Mouse (Mus musculus) c-Kit-negative CD71-positive TER-119-positive erythroid progenitor cells, embryonic 14.5 days (primary cell): ENCODE results near the gene Syngap1.
"Not testable (repeated sequence)": the region's sequence is repeated elsewhere in the genome, so short reads cannot be mapped to it uniquely, and the experiment has no call there.

ENCODE experiments used
- DNase-seq: peaks from one replicate; pipeline ENCODE4 v3.0.0-alpha.2; 2013; ENCODE audit warnings: low read depth, low spot score

The Syngap1 gene

DNA sequence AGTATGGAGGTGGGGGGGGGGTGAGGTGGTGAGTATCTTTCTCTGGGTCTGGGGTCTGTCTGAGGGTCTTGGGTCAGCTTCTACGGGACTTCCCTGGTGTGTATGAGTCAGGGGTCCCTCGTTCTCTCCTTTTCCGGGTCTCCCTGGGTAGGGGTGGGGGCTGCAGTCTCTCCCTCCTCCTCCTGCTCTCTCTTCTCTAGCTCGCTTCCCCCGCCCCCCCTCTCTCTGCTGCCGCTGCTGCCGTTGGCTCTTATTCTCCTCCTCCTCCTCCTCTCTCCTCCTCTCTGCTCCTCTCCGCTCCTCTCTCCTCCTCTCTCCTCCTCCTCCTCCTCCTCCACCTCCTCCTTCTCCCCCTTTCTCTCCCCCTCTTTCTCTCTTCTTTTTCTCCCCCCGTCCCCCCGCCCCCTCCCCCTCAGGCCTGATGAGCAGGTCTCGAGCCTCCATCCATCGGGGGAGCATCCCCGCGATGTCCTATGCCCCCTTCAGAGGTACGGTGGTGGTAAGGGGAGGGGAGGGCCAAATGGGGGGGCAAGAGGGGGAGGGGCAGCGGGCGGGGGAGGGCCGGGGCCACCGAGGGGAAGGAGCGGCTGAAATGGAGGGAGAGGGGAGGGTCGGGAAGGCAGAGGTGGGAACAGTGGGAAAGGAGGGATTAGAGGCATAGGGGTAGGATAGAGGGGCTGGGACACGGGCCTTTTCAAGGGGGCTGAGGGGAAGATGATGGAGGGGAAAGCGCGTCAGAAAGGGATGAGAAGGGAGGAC lies at the start of gene Syngap1:
Syngap1 (plus strand) TSS at position 223 of the 759 bp plus-strand sequence.
- DNase-seq = no peak

DNA sequence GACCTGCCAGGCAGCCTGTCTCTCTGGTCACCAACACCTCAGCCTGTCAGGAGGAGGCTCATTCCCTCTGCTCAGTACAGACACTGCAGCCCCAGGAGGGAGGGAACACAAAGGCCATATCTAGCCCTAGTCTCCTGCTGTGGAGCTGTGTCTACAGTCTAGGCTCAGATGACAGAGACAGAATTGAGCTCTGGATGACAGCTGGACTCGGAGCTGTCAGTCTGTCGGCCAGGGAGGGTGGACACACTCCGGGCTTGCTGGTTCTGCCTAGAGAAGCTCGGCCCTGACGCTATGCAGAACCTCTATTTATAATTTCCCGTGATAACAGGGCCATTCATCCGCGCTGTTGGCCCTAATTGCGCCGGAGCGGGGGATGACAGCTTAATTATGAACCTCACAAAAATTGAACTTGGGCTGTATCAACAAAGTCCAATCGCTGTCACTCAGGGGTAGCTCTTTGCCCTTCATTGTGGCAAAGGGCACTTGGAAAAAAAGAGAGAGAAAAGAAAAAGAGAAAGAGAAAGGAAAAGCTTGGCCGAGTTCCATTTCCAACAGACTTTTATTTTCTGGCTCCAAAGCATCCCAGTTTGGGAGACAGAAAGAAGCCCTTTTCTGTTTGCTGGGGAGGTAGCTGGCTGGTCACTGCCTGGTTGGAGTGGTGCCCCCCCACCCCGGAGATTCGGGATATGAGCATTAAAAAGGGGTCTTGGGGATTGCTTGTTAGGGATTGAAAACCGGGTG lies 48.2 kb upstream of the Syngap1 start:
- DNase-seq = no peak

DNA sequence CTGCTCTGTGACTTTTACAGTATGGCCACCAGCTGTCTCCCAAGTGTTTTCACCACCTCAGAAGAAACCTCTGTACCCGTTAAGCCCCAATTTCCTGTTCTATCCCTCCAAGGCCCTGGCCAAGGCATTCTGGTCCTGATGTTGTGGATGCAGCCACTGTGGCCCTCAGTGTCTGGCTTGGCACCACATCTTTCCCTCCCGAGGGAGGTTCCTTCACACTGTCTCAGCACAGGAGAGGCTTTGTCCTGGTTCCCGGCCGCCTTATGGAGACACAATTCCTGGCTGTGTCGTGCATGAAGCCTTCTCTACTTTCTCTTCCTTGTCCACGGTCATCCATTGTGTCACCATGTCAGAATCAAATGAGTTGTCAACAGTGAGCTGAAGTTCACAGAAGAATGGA lies 47.6 kb upstream of the Syngap1 start:
- no peak for DNase-seq

DNA sequence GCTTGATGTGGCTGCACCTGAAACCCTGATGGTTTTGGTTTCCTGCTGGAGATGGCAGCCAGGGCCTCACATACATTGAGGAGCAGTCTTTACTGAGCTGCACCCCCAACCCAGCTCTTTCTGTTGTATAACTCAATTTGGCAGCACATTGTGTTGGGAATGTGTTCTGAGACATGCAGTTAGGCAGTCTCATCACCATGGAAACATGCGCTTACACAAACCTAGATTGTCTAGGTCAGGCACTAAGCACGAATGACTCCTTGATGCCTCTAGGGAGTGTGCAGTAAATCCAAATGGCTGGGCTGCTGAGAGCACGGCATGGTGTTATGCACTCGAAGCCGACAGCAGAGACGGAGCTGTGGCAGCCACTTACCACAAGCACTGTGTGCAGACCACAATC lies 46.7 kb upstream of the Syngap1 start:
- no peak for DNase-seq

DNA sequence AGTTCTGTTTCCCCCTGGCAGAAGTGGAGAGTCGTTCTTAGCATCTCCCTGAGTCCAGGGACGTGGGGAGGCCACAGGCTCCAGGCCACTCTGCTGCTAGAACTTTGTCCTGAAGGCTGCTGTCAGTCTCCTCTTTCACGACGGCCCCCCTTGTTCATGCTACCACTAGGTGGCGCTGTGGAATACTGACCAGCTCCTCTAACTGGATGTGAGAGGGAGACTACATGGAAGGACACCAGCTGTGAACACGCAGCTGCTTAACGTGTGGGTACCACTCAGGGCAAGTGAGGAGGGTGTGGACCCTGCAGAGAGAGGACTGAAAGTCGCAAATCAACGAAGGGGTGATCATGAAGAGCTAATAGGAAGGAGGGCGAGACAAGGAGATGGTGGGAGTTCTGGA lies 45.5 kb upstream of the Syngap1 start:
- DNase-seq = peak; percentile 63

DNA sequence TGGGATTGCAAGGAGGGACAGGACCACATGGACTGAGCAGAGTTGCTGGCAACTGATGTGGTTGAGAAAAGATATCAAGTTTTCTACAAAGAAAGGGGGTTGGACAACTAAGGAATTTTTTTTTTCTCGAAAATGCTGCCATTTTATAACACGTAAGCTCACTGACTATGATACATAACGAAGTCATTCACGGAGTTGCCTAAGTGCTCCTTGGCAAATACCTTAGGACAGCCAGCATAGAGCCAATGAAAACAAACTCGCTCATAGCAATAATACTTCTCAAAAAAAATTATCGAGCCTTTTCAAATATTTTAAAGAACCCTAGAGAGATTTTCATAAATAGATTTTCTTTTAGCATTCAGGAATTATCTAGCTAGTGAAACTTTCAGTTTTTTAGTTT lies 40.1 kb upstream of the Syngap1 start:
- no peak for DNase-seq

DNA sequence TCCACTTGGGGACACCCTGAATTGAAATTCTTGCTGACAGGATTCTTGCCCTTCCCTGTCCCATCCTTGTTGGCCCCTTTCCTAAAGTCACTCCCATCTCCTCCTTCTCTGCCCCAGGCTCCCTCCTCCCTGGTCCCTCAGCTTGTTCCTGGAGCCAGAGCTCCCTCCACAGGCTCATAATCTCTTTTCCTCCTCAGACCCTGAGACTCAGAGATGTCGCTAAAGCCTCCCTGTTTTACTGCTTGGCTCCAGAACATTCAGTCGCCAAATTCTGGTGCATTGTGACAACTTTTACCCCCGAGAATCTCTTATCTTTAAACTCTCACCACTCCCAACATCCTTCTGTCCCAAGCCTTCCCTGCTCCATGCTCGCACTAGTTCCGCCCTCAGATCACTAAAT lies 36.7 kb upstream of the Syngap1 start:
- DNase-seq = no peak

DNA sequence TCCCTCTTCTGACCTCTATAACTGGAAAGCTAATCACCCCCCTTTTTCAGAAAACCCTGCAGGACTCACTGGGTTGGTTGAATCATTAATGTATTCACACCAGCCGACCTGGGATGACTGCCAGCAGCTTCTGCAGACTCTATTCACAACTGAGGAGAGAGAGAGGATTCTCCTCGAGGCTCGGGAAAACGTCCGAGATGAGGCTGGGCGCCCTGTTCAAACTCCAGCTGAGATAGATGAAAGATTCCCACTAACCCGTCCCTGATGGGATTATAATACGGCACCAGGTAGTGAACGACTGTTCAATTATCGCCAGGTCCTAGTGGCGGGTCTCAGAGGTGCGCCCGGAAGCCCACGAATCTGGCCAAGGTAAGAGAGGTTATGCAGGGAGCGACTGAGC lies 33.5 kb upstream of the Syngap1 start:
- DNase-seq = not testable (repeated sequence)

DNA sequence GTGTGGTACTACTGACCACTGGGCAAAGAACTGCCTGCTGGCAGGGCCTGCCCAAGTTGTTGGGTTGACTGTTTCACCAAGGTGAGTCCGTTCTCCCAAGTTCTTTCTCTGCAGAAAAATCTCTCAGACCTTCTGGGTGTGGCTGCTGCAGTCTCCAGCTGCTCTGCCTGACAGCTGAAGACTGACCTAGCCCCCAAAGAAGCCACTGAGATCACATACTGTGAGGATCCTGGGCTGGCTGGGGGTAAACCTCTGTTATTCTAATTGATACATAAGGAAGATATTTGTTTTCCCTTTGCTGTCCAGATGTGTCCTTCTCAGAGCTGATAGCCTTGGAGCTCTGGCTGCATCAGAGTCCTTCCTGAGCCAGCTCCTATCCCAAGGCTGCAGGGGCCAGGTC lies 25.8 kb upstream of the Syngap1 start:
- no peak for DNase-seq

DNA sequence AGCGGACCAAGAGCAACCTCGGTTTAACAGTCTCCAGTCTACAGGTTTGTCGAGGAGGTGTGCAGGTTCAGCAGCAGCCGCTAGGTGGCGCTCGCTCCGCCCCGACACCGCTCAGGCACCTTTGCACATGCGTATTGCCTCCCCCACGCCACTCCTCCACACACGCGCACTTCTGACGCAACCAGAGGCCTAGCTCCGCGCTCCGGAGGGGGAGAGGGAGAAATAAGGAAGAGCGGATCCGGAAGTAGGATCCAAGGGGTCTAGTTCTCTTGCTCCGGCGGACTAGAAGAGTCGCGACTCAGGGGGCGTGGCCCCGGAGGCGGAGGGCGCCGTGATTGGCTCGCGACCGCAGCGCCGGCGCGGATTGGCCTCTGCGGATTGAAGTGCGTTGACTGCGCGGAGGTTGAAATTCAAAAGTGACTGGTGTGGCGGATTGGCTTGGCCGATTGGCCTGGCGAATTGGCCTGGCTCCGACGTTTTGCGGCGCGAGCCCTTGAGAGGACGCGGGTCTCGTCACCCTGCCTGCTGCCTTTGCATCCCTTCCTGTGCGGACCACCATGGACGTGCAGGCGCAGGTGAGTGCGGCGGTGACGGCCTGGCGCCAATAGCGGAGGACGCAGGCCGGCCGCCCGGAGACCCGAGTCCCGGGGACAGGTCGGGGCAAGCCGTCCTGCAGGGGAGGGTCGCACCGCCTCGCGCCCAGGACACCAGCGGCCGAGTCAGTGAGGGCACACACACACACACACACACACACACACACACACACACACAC lies 24.2 kb upstream of the Syngap1 start, which contains the start of gene Kifc5b:
Kifc5b (plus strand) TSS at position 381 of the 772 bp plus-strand sequence.
- peak; percentile 96 for DNase-seq

DNA sequence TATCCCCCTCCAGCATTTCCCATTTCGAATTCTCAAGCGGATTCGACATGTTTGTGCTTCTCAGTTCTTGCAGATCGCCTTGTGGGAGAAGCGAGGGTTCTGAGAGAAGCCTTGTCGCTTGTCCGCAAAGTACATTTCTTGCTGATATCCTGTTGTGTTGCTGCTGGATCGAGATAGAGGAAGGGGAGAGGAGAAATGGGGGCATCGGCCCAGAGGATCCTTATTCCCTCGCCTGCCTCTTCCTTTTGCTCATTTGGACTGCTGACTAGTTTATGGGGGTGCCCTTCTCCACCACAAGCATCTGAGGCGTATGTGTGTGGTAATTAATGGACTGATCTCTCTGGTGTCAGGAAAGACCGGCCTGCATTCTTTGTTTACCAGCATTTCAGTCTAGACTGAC lies 23.5 kb upstream of the Syngap1 start:
- DNase-seq = not testable (repeated sequence)

DNA sequence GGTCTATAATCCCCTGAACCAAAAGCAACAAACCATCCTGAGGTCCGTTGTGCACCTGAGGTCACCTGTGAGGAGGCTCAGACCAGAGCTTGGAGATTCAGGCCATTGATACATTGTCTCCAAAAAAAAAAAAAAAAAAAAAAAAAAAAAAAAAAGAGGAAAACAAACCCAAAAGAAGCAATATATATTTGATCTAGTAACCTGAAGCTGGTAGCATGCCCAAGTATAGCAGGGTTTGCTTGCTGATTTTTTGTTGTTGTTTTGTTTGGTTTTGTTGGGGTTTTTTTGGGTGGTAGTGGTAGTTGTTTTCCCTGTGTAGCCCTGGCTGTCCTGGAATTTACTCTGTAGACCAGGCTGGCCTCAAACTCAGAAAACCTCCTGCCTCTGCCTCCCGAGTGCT lies 22.7 kb upstream of the Syngap1 start:
- DNase-seq = no peak

DNA sequence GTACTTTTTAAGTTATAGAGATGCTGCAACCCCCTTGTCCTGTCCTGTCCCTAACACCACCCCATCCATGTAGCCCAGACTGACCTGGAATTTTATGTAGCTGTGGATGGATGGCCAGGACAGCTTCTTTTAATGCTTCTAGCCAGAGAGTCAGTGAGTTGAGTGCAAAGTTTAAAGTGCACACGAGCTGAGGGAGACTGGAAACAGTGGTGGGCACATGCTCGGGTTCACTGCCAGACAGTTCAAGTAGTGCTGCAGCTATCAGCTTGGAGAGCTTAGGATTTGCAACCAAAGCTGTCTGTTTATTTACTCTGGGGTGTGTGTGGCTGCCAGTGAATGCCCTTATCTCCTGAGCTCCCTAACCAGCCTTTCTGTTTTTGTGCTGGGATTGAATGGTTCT lies 21.5 kb upstream of the Syngap1 start:
- not testable (repeated sequence) for DNase-seq

DNA sequence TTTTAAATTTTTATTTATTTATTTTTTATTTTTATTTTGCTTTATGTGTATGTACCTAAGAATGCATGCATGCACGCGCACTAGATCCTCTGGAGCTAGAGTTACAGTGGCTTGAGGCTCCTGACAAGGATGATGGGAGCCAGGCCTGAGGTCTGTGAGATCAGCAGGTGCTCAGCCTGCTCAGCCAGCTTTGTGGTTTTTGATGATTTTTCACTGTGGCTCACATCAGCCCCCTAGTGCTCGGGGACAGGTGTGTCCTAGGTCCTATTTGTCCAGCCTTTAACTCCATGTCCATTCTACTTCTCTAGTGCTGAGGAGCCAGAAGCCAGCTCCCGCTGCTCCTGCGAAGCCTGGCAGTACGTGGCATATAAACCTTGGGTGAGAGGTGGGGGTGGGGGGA lies 18.7 kb upstream of the Syngap1 start:
- DNase-seq = not testable (repeated sequence)

DNA sequence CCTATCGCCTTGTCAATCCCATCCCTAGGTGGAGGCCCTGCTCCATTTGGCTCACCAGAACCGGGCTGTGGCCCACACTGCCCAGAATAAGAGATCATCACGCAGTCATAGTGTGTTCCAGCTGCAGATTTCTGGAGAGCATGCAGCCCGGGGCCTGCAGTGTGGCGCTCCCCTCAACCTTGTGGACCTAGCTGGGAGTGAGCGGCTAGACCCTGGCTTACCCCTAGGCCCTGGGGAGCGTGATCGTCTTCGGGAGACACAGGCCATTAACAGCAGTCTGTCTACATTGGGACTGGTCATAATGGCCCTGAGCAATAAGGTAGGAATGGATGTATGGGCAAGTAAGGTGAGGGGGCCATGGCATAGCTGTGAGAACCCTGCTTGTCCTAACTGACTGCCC lies 15.6 kb upstream of the Syngap1 start:
- not testable (repeated sequence) for DNase-seq

DNA sequence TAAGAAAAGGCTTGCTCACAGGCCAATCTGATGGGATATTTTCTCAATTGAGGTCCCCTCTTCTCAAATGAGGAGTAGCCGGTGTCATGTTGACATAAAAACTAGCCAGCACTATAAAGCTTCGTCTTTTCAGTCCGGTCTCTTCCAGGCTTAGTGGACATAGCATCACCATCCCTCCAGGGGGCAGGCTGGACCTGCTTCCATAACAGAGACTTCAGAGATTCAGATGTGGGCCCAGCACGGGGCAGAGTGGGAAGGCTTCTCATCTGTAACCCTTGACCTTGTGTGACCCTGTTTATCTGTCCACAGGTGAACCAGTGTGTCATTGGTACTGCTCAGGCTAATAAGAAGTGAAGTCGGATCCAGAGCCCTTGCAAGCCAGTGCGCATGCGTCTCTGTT lies 9.3 kb upstream of the Syngap1 start:
- DNase-seq = not testable (repeated sequence)

DNA sequence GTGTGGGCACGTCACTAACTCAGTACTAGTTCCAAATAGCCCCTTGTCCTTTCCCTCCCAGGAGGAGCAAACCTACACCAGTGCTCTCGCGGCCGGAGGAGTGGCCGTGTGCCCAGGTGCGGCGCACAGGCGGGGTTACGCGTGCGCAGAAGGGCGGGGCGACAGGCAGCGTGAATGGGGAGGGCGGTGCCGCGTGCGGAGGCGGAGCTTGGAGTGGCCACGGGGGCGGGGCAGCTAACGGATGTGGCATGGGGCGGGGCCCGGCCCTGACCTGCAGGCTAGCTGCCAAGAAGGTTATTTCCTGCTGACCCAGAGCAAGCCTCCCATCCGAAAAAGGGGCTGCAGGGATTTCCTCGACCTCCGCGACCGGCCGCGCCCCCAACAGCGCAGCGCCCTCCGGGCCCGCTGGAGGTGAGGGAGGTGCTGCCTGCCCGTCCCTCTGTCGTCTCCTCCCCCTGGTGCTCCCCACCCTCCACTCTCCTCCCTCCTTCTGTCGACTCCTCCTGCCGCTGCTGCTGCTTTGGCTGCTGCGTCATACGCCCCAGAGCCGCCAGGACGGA lies 8.1 kb upstream of the Syngap1 start, which contains the start of gene Phf1:
Phf1 (plus strand) TSS at position 214 of the 560 bp plus-strand sequence.
- peak; percentile 86 for DNase-seq

DNA sequence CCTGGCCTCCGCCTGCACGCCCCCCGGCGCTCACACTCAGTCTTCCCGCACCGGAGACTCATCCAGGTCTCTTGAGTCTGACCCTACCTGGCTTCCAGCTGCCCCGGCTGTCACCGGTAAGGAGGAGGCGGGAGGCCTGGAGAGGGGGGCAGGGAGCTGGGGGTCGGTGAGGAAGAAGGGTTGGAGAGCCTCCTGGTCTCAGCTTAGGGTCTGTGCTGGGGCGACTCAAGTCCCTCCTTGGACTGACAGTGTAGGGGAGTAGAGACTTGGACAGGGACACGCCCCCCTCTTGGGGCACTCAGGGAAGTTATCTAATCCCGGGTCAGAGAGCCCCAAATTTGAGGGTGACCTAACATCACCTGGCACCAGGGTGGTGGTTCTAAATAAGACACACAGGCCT lies 7.6 kb upstream of the Syngap1 start:
- no peak for DNase-seq

DNA sequence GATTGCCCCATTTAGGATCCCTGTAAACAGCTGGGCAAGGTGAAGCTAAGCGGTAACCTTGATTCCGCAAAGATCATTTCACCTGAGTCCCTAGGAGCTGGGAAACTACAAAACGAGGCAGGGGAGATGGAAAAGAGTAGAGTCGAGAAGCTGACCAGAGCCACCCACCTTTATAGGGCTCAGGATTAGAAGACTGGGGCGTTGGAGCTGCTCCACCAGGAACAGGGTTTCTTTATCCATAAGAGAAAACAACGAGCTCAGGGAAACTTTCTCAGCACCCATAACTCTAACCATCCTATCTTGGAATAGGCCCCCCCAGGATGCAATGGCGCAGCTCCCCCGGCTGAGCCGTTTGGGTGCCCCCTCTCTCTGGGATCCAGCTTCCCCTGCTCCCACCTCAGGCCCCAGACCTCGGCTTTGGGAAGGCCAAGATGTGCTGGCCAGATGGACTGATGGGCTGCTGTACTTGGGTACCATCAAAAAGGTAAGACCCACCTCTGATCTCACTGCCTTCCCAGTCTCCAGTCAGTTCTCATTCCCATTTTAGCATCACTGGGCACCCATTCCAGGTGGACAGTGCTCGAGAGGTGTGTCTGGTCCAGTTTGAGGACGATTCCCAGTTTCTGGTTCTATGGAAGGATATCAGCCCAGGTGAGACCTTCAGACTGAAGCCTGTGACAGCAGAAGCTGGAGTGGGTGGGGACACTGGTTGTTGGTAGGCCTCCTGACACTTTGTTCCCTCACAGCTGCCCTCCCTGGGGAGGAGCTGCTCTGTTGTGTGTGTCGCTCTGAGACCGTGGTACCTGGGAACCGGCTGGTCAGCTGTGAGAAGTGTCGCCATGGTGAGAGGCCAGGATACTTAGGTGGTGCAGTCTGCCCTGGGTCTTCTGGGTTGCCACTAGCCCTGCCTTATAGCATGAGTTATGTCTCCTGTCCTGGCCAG lies 6.9 kb upstream of the Syngap1 start:
- no peak for DNase-seq

DNA sequence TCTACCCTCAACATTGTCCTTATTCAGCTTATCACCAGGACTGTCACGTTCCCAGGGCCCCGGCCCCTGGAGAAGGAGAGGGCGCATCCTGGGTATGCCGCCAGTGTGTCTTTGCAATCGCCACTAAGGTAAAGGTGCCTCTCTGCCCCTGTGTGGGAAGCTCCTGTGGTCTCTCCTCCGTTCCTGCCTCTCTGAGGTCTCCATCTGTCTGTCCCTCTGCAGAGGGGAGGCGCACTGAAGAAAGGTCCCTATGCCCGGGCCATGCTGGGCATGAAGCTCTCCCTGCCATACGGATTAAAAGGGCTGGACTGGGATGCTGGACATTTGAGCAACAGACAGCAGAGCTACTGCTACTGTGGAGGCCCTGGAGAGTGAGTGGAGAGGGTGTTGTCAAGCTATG lies 6.0 kb upstream of the Syngap1 start:
- DNase-seq = no peak

DNA sequence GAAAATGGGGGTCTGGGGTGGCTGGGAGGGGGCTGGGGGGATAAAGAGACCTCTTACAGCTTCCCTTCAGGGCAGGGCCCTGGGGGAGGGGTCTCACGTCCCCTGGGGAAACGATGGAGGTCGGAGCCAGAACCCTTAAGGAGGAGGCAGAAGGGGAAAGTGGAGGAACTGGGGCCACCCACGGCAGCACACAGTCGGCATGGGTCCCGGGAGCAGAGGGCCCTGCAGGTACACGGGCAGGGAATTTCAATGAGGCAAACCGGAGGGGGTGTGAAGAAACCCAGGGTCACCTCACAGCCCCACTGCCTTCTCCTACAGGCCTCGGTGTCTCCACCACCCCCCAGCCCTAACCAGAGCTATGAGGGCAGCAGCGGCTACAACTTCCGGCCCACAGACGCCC lies 4.6 kb upstream of the Syngap1 start:
- no peak for DNase-seq
